ENCODE assay signal across 10 mouse cellular contexts in the genomic region with DNA sequence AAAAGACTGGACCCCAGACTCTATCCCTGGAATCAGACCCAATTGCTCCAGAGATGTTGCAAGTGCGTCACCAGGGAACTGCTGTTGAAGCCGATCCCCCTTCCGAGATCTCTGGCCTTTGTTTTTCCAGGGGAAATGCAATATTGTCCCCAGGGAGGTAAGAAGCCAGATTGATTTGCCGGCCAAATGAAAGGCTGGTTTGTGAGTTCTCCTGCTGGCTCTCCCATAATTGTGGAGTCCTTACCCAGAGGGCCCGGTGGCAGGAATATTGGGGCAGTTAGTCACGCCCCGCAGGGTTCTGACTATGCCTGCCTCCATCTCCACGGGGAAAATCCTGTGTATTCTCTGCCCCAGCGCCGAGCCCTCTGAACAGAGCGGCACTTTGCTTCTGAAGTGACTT. TPM values are rescaled to one million over a fixed set of nuclear protein-coding genes. Genes with fewer than 3 reads are reported as not detected.
DNase-seq lines count a peak whose midpoint lies in the region; ATAC-seq and TF ChIP-seq lines count a peak whose summit lies in the region.
"Had no signal": no experiment of that assay in that cellular context is flagged by ENCODE, and none has a peak within 500 bp of the region (broad histone marks: within the 10 kb centered on the region; RNA-seq: fewer than 3 reads in every experiment).

No protein-coding gene starts in this region.

- WGBS in forebrain, embryonic 12.5 days = 12% methylated on average over 11 of the region's 11 CpGs
- WGBS in forebrain, embryonic 14.5 days = 13% methylated on average over 11 of the region's 11 CpGs
- 11% methylated on average over 11 of the region's 11 CpGs for WGBS in hindbrain, embryonic 11.5 days
- WGBS in limb, embryonic 13.5 days = 12% methylated on average over 11 of the region's 11 CpGs
- 57% methylated on average over 11 of the region's 11 CpGs for WGBS in intestine, postnatal 0 days

- TF ChIP-seq CTCF in brain, embryonic 14.5 days (IDR thresholded peaks at IDR 0.05; ENCODE audit: borderline replicate concordance, extremely low read depth, insufficient read depth, insufficient read length) = no peak
- no peak for TF ChIP-seq CTCF in intestine, postnatal 0 days (IDR thresholded peaks at IDR 0.05; ENCODE audit: low read depth)

- no peak overlapping the region for H3K27ac ChIP-seq in forebrain, embryonic 12.5 days
- H3K27ac ChIP-seq in forebrain, embryonic 14.5 days (ENCODE audit: low read depth, low read length) = no peak overlapping the region
- no peak overlapping the region for H3K27ac ChIP-seq in hindbrain, embryonic 11.5 days (ENCODE audit: low read depth, low read length)
- no peak overlapping the region for H3K27ac ChIP-seq in limb, embryonic 13.5 days
- no peak overlapping the region for H3K27ac ChIP-seq in intestine, postnatal 0 days (ENCODE audit: low read depth, low read length)
- H3K27ac ChIP-seq: liver, embryonic 14.5 days had no signal

- no peak overlapping the region for H3K9ac ChIP-seq in forebrain, embryonic 12.5 days
- H3K9ac ChIP-seq in forebrain, embryonic 14.5 days (ENCODE audit: low read length) = no peak overlapping the region
- no peak overlapping the region for H3K9ac ChIP-seq in hindbrain, embryonic 11.5 days (ENCODE audit: low read depth, low read length)
- 0 out of 2 replicates have a peak overlapping the region, but pooled peaks have one; percentile 13 for H3K9ac ChIP-seq in limb, embryonic 13.5 days
- H3K9ac ChIP-seq in intestine, postnatal 0 days (ENCODE audit: low read depth, low read length) = no peak overlapping the region
- H3K9ac ChIP-seq: liver, embryonic 14.5 days had no signal

- no peak for ATAC-seq in forebrain, embryonic 12.5 days (ENCODE audit: low FRiP score)
- ATAC-seq in forebrain, embryonic 14.5 days = no peak
- ATAC-seq in hindbrain, embryonic 11.5 days (ENCODE audit: low FRiP score) = peak; percentile 55
- no peak for ATAC-seq in limb, embryonic 13.5 days (ENCODE audit: low FRiP score, low read depth)
- ATAC-seq in intestine, postnatal 0 days = no peak
- no peak for ATAC-seq in megakaryocyte progenitor cell, adult 5-6 weeks (replicated peaks; ENCODE audit: poor library complexity)

- H3K4me1 ChIP-seq in forebrain, embryonic 12.5 days = peaks cover 40% of the 10 kb centered on the region
- peaks cover 4% of the 10 kb centered on the region; the same call in 1 of the 2 replicates for H3K4me1 ChIP-seq in forebrain, embryonic 14.5 days (ENCODE audit: control insufficient read depth, insufficient read depth, low read length)
- peaks cover 12% of the 10 kb centered on the region; the same call in 1 of the 2 replicates for H3K4me1 ChIP-seq in hindbrain, embryonic 11.5 days (replicated peaks; ENCODE audit: control insufficient read depth, insufficient read depth, low read length)
- H3K4me1 ChIP-seq in limb, embryonic 13.5 days = peaks cover 52% of the 10 kb centered on the region
- no peaks in the 10 kb centered on the region for H3K4me1 ChIP-seq in intestine, postnatal 0 days (replicated peaks; ENCODE audit: control insufficient read depth, insufficient read depth, low read length)

- TF ChIP-seq POLR2A in brain, embryonic 14.5 days (IDR thresholded peaks at IDR 0.05; ENCODE audit: borderline replicate concordance, extremely low read depth, insufficient read depth, insufficient read length, poor library complexity, severe bottlenecking) = no peak

- no peak overlapping the region for H3K4me3 ChIP-seq in forebrain, embryonic 12.5 days (replicated peaks)
- no peak overlapping the region for H3K4me3 ChIP-seq in forebrain, embryonic 14.5 days (ENCODE audit: low read depth, low read length)
- H3K4me3 ChIP-seq in hindbrain, embryonic 11.5 days (ENCODE audit: low read depth, low read length) = no peak overlapping the region
- peak overlapping the region; percentile 23 for H3K4me3 ChIP-seq in limb, embryonic 13.5 days
- H3K4me3 ChIP-seq in intestine, postnatal 0 days (ENCODE audit: low read depth, low read length) = no peak overlapping the region

- H3K4me2 ChIP-seq in forebrain, embryonic 12.5 days = peak overlapping the region; percentile 17; the same call in 1 of the 2 replicates
- H3K4me2 ChIP-seq in forebrain, embryonic 14.5 days (ENCODE audit: low read length) = no peak overlapping the region
- peak overlapping the region; percentile 14 for H3K4me2 ChIP-seq in hindbrain, embryonic 11.5 days (replicated peaks; ENCODE audit: low read depth, low read length)
- H3K4me2 ChIP-seq in limb, embryonic 13.5 days (replicated peaks) = peak overlapping the region; percentile 96
- no peak overlapping the region for H3K4me2 ChIP-seq in intestine, postnatal 0 days (replicated peaks; ENCODE audit: low read depth)

- no peaks in the 10 kb centered on the region for H3K36me3 ChIP-seq in forebrain, embryonic 12.5 days (replicated peaks)
- no peaks in the 10 kb centered on the region for H3K36me3 ChIP-seq in forebrain, embryonic 14.5 days (ENCODE audit: control insufficient read depth, insufficient read depth, low read length)
- no peaks in the 10 kb centered on the region for H3K36me3 ChIP-seq in hindbrain, embryonic 11.5 days (ENCODE audit: control insufficient read depth, insufficient read depth, low read length)
- H3K36me3 ChIP-seq in limb, embryonic 13.5 days = no peaks in the 10 kb centered on the region
- no peaks in the 10 kb centered on the region for H3K36me3 ChIP-seq in intestine, postnatal 0 days (ENCODE audit: control insufficient read depth, insufficient read depth)

- H3K27me3 ChIP-seq in forebrain, embryonic 12.5 days = peaks cover 37% of the 10 kb centered on the region
- H3K27me3 ChIP-seq in forebrain, embryonic 14.5 days (replicated peaks; ENCODE audit: control insufficient read depth, insufficient read depth, low read length) = peaks cover 16% of the 10 kb centered on the region; the same call in 1 of the 2 replicates
- peaks cover 7% of the 10 kb centered on the region for H3K27me3 ChIP-seq in hindbrain, embryonic 11.5 days (ENCODE audit: control insufficient read depth, insufficient read depth, low read length)
- peaks cover 75% of the 10 kb centered on the region for H3K27me3 ChIP-seq in limb, embryonic 13.5 days
- peaks cover 12% of the 10 kb centered on the region for H3K27me3 ChIP-seq in intestine, postnatal 0 days (replicated peaks; ENCODE audit: control insufficient read depth, insufficient read depth, low read length)

- DNase-seq in forebrain, embryonic 14.5 days (ENCODE audit: low spot score) = no peak
- DNase-seq in brain, embryonic 14.5 days (ENCODE audit: low read depth) = peak; percentile 45
- DNase-seq in hindbrain, embryonic 11.5 days (ENCODE audit: low spot score) = peak; percentile 54
- no peak for DNase-seq in T-cell, adult 2 months (ENCODE audit: low spot score)
- DNase-seq: spleen, adult 18-20 months had no signal

- no peaks in the 10 kb centered on the region for H3K9me3 ChIP-seq in forebrain, embryonic 12.5 days
- H3K9me3 ChIP-seq in forebrain, embryonic 14.5 days (replicated peaks; ENCODE audit: control insufficient read depth, low read length) = no peaks in the 10 kb centered on the region
- no peaks in the 10 kb centered on the region for H3K9me3 ChIP-seq in hindbrain, embryonic 11.5 days (ENCODE audit: control insufficient read depth, low read length)
- H3K9me3 ChIP-seq in limb, embryonic 13.5 days = no peaks in the 10 kb centered on the region
- H3K9me3 ChIP-seq in intestine, postnatal 0 days (ENCODE audit: control insufficient read depth) = no peaks in the 10 kb centered on the region

RNA-seq across cellular contexts. Expression of a gene that starts 3.9 kb away (rescaled TPM):
- 0.72 and 1.00 TPM in 2 replicates for polyA plus RNA-seq in forebrain, embryonic 12.5 days (2016; fragmentation: Nextera tagmentation; extraction: Ambion mirVana)
- 0.37 and 0.41 TPM in 2 replicates for polyA plus RNA-seq in forebrain, embryonic 14.5 days (2014; fragmentation: Nextera tagmentation; extraction: Ambion mirVana)
- 0.61 and 1.5 TPM in 2 replicates for polyA plus RNA-seq in brain, embryonic 14.5 days (2012; rRNA removed)
- 1.6 and 2.0 TPM in 2 replicates for polyA plus RNA-seq in hindbrain, embryonic 11.5 days (2014; fragmentation: Nextera tagmentation; extraction: Ambion mirVana)
- 2.0 and 2.3 TPM in 2 replicates for polyA plus RNA-seq in limb, embryonic 13.5 days (2015; fragmentation: Nextera tagmentation; extraction: Ambion mirVana)
- polyA plus RNA-seq in intestine, postnatal 0 days (2015; fragmentation: Nextera tagmentation; extraction: Ambion mirVana) = 0.20 and 0.27 TPM in 2 replicates
- not detected in 2 replicates for total RNA-seq in megakaryocyte progenitor cell, adult 5-6 weeks (2015)
- not detected in 2 replicates for total RNA-seq in megakaryocyte progenitor cell, adult 5-6 weeks (2017)

Comparison
In these comparisons a context has a peak if more than half of its experiments do, and no peak if none do; other contexts are left out.
1. H3K4me2 ChIP-seq: peak in forebrain, embryonic 12.5 days (single experiment), hindbrain, embryonic 11.5 days (single experiment) and limb, embryonic 13.5 days (single experiment); none in forebrain, embryonic 14.5 days (single experiment) and intestine, postnatal 0 days (single experiment).
2. DNase-seq: peak in brain, embryonic 14.5 days (single experiment) and hindbrain, embryonic 11.5 days (single experiment); none in forebrain, embryonic 14.5 days (single experiment) and T-cell, adult 2 months (single experiment).